In genomic region chr1:64690213-64691013, GRCm38 (mm10) we compare ENCODE assay signal across 8 mouse cellular contexts. TPM values are rescaled to one million over a fixed set of nuclear protein-coding genes. Genes with fewer than 3 reads are reported as not detected.
DNase-seq lines count a peak whose midpoint lies in the region; ATAC-seq and TF ChIP-seq lines count a peak whose summit lies in the region.

TSS of gene Ccnyl1 (plus strand) at chr1:64690455.

- no peaks in the 10 kb centered on the region for H3K27me3 ChIP-seq in Patski
- H3K27me3 ChIP-seq in hindbrain, embryonic 13.5 days, result no peaks in the 10 kb centered on the region

- in situ Hi-C loops in Patski (cut with MboI; ENCODE audit: low pct_unique_long_range_greater_than_20kb), result loop anchor here (5.0 kb wide), 1 partner anchor 68 kb away; no protein-coding TSS in a partner anchor

- peaks cover 39% of the 10 kb centered on the region for H3K4me1 ChIP-seq in hindbrain, embryonic 13.5 days (replicated peaks)

- no peaks in the 10 kb centered on the region for H3K36me3 ChIP-seq in hindbrain, embryonic 13.5 days

- peak within 1 kb of the TSS; percentile 93 for H3K4me3 ChIP-seq in hindbrain, embryonic 13.5 days

- no peak for TF ChIP-seq CTCF in Patski (IDR thresholded peaks at IDR 0.05)

- no peaks in the 10 kb centered on the region for H3K9me3 ChIP-seq in hindbrain, embryonic 13.5 days

- POLR2A ChIA-PET in Patski (lab: Charles Lee), result interaction anchor here (1.7 kb wide), 1 partner anchor 73 kb away, joined by 4 read pairs; the partner anchor contains the start of gene Mettl21a

- ATAC-seq in Patski, result peak; percentile 97
- peak; percentile 99 for ATAC-seq in hindbrain, embryonic 13.5 days (ENCODE audit: low FRiP score)

- peak within 1 kb of the TSS; percentile 76 for H3K4me2 ChIP-seq in hindbrain, embryonic 13.5 days

- peak; percentile 90 for DNase-seq in Patski (ENCODE audit: low read depth, low spot score)
- DNase-seq in cerebellum, postnatal 14 days, result peak; percentile 98
- DNase-seq in frontal cortex, postnatal 14 days (ENCODE audit: low spot score in 2 of 2), result peak; percentile 98 to 99
- DNase-seq in layer of hippocampus, postnatal 25 days (ENCODE audit: extremely low spot score in 1 of 2, low spot score in 1 of 2), result peak; percentile 92 to 95
- DNase-seq in lung, postnatal 25 days (ENCODE audit: low spot score), result peak; percentile 99
- peak; percentile 99 for DNase-seq in retina, embryonic 14.5 days (ENCODE audit: low spot score)
- peak; percentile 98 for DNase-seq in thymus, postnatal 4 days

- under 1% methylated on average over 53 of the region's 71 CpGs for WGBS in hindbrain, embryonic 13.5 days

- H3K9ac ChIP-seq in hindbrain, embryonic 13.5 days, result peak within 1 kb of the TSS; percentile 89

- H3K27ac ChIP-seq in hindbrain, embryonic 13.5 days, result peak within 1 kb of the TSS; percentile 85

- CTCF ChIA-PET in Patski (lab: Charles Lee), result interaction anchor here (0.9 to 1.0 kb wide), 2 partner anchors 15 to 73 kb away, joined by 3 to 4 read pairs; partner anchors contain the start of gene Mettl21a

RNA-seq across cellular contexts. Expression of gene Ccnyl1, which starts in this region (rescaled TPM):
- 24.6 TPM for polyA plus RNA-seq in Patski (2021)
- polyA plus RNA-seq in hindbrain, embryonic 13.5 days (2015; fragmentation: Nextera tagmentation; extraction: Ambion mirVana), result 5.0 and 5.3 TPM in 2 replicates
- 10 to 100 TPM; 14.4 to 19.5 TPM for total RNA-seq in layer of hippocampus, postnatal 25 days (2021)

Comparison
In these comparisons a context has a peak if more than half of its experiments do, and no peak if none do; other contexts are left out.
1. Peak in every context shown above with its lines: DNase-seq, ATAC-seq, H3K4me3 ChIP-seq and H3K27ac ChIP-seq.